Mouse (Mus musculus) MEL (cell line): ENCODE data around the gene Timm50. TPM values are rescaled to one million over a fixed set of nuclear protein-coding genes. Genes with fewer than 3 reads are reported as not detected.

Experiments used
- DNase-seq: peaks from one replicate; pipeline ENCODE4 v3.0.0; 2011; ENCODE audit warnings: low read depth, low spot score
- H3K27ac ChIP-seq: 2 replicates; pipeline ENCODE4 v1.5.1; 2012; ENCODE audit warnings: low read depth, mild to moderate bottlenecking, control low read depth, low read length, moderate library complexity; ENCODE audit not compliant: control insufficient read depth
- H3K27me3 ChIP-seq, 2 experiments: fragments of 150-350 bp in 1 of 2; sonication (generic) in 1 of 2; 2 replicates each; pipeline ENCODE4 v1.6.1; 2012; ENCODE audit warnings: low read length in 2 of 2, mild to moderate bottlenecking in 2 of 2, improper control_type of control experiment in 1 of 2, moderate library complexity in 1 of 2; ENCODE audit not compliant: insufficient read depth in 2 of 2, control insufficient read depth in 1 of 2
- H3K36me3 ChIP-seq, 2 experiments: 2 replicates each; pipeline ENCODE4 v1.6.1; 2012 to 2014; ENCODE audit warnings: low read length in 2 of 2, improper control_type of control experiment in 1 of 2, inconsistent platforms in 1 of 2, mild to moderate bottlenecking in 1 of 2; ENCODE audit not compliant: insufficient read depth in 2 of 2, control insufficient read depth in 1 of 2
- H3K4me1 ChIP-seq, 2 experiments: fragments of 150-350 bp in 1 of 2; sonication (generic) in 1 of 2; 2 replicates each; pipeline ENCODE4 v1.6.1; 2012; ENCODE audit warnings: low read length in 2 of 2, improper control_type of control experiment in 1 of 2, mild to moderate bottlenecking in 1 of 2; ENCODE audit not compliant: insufficient read depth in 2 of 2, control insufficient read depth in 1 of 2
- H3K4me3 ChIP-seq, 2 experiments: fragments of 150-350 bp in 1 of 2; sonication (generic) in 1 of 2; 2 replicates each; pipeline ENCODE4 v1.5.1; 2012; ENCODE audit warnings: low read depth in 2 of 2, low read length in 2 of 2, mild to moderate bottlenecking in 2 of 2, moderate library complexity in 2 of 2, control low read depth in 1 of 2, improper control_type of control experiment in 1 of 2; ENCODE audit not compliant: control insufficient read depth in 1 of 2, insufficient read depth in 1 of 2
- H3K79me2 ChIP-seq: 2 replicates; pipeline ENCODE4 v1.6.1; 2012; ENCODE audit warnings: mild to moderate bottlenecking, low read length, moderate library complexity; ENCODE audit not compliant: control insufficient read depth, poor library complexity, insufficient read depth
- H3K9ac ChIP-seq: 2 replicates; pipeline ENCODE4 v1.6.1; 2012; ENCODE audit warnings: low read depth, mild to moderate bottlenecking, control low read depth, low read length, moderate library complexity; ENCODE audit not compliant: control insufficient read depth, poor library complexity, severe bottlenecking
- H3K9me3 ChIP-seq: fragments of 150-350 bp; sonication (generic); replicated peaks from 2 replicates; pipeline ENCODE4 v1.6.1; 2012; ENCODE audit warnings: mild to moderate bottlenecking, low read length, improper control_type of control experiment, moderate library complexity; ENCODE audit not compliant: insufficient read depth
- CHD1 ChIP-seq: IDR thresholded peaks from 2 replicates; pipeline ENCODE4 v1.6.1; 2012; ENCODE audit warnings: low read depth, mild to moderate bottlenecking, inconsistent platforms, low read length, improper control_type of control experiment
- CHD2 ChIP-seq: IDR thresholded peaks from 2 replicates; pipeline ENCODE4 v1.6.1; 2011; ENCODE audit warnings: low read length, improper control_type of control experiment
- CTCF ChIP-seq, 3 experiments: IDR thresholded peaks in 2 of 3; conservative IDR thresholded peaks in 1 of 3; 2 replicates each; pipeline ENCODE4 v1.5.1; 2011 to 2012; ENCODE audit warnings: low read length in 3 of 3, low read depth in 2 of 3, mild to moderate bottlenecking in 2 of 3, improper control_type of control experiment in 1 of 3, inconsistent platforms in 1 of 3, mixed read lengths in 1 of 3, moderate library complexity in 1 of 3; ENCODE audit not compliant: control insufficient read depth in 1 of 3, insufficient read depth in 1 of 3, poor library complexity in 1 of 3, severe bottlenecking in 1 of 3
- ELF1 ChIP-seq: IDR thresholded peaks from 2 replicates; pipeline ENCODE4 v1.6.1; 2014; ENCODE audit warnings: low read depth, mild to moderate bottlenecking, inconsistent platforms, low read length, improper control_type of control experiment, moderate library complexity
- EP300 ChIP-seq, 2 experiments: IDR thresholded peaks; 2 replicates each; pipeline ENCODE4 v1.6.1; 2011; ENCODE audit warnings: improper control_type of control experiment in 2 of 2, low read length in 2 of 2, low read depth in 1 of 2, mild to moderate bottlenecking in 1 of 2
- GABPA ChIP-seq: IDR thresholded peaks from 2 replicates; pipeline ENCODE4 v1.6.1; 2012; ENCODE audit warnings: low read depth, mild to moderate bottlenecking, inconsistent platforms, low read length, improper control_type of control experiment, moderate library complexity
- GATA1 ChIP-seq: IDR thresholded peaks from 2 replicates; pipeline ENCODE4 v1.6.1; 2011; ENCODE audit warnings: low read depth, low read length, improper control_type of control experiment
- HCFC1 ChIP-seq: IDR thresholded peaks from 2 replicates; pipeline ENCODE4 v1.6.1; 2012; ENCODE audit warnings: low read depth, mild to moderate bottlenecking, inconsistent platforms, low read length, improper control_type of control experiment, moderate library complexity
- KAT2A ChIP-seq: conservative IDR thresholded peaks from 2 replicates; pipeline ENCODE4 v1.6.1; 2012; ENCODE audit warnings: low read depth, low read length, improper control_type of control experiment, inconsistent platforms
- MAFK ChIP-seq: IDR thresholded peaks from 2 replicates; pipeline ENCODE4 v1.6.1; 2011; ENCODE audit warnings: low read depth, mild to moderate bottlenecking, low read length, improper control_type of control experiment, borderline replicate concordance
- MAZ ChIP-seq: IDR thresholded peaks from 2 replicates; pipeline ENCODE4 v1.6.1; 2012; ENCODE audit warnings: low read depth, mild to moderate bottlenecking, inconsistent platforms, low read length, improper control_type of control experiment
- MEF2A ChIP-seq: IDR thresholded peaks from 2 replicates; pipeline ENCODE4 v1.6.1; 2014; ENCODE audit warnings: low read depth, mild to moderate bottlenecking, inconsistent platforms, low read length, improper control_type of control experiment; ENCODE audit not compliant: poor library complexity, insufficient replicate concordance, severe bottlenecking; ENCODE audit errors: extremely low read depth
- MXI1 ChIP-seq: IDR thresholded peaks from 2 replicates; pipeline ENCODE4 v1.6.1; 2011; ENCODE audit warnings: mild to moderate bottlenecking, low read depth, low read length, improper control_type of control experiment
- MYC ChIP-seq: IDR thresholded peaks from 2 replicates; pipeline ENCODE4 v1.6.1; 2011; ENCODE audit warnings: low read depth, mild to moderate bottlenecking, low read length, improper control_type of control experiment, moderate library complexity
- NELFE ChIP-seq: IDR thresholded peaks from 2 replicates; pipeline ENCODE4 v1.6.1; 2011; ENCODE audit warnings: low read depth, low read length, improper control_type of control experiment
- NRF1 ChIP-seq: IDR thresholded peaks from 2 replicates; pipeline ENCODE4 v1.6.1; 2014; ENCODE audit warnings: low read depth, mild to moderate bottlenecking, inconsistent platforms, low read length, improper control_type of control experiment, moderate library complexity; ENCODE audit not compliant: poor library complexity, insufficient read depth, severe bottlenecking
- POLR2A ChIP-seq, 2 experiments: IDR thresholded peaks; 2 replicates each; pipeline ENCODE4 v1.6.1; 2011 to 2012; ENCODE audit warnings: low read length in 2 of 2, mild to moderate bottlenecking in 2 of 2, control low read depth in 1 of 2, improper control_type of control experiment in 1 of 2, low read depth in 1 of 2, moderate library complexity in 1 of 2; ENCODE audit not compliant: control insufficient read depth in 1 of 2, insufficient read depth in 1 of 2, poor library complexity in 1 of 2
- POLR2AphosphoS2 ChIP-seq: IDR thresholded peaks from 2 replicates; pipeline ENCODE4 v1.6.1; 2011; ENCODE audit warnings: low read length, improper control_type of control experiment
- POLR2AphosphoS5 ChIP-seq: IDR thresholded peaks from 2 replicates; pipeline ENCODE4 v1.6.1; 2012; ENCODE audit warnings: low read depth, borderline replicate concordance, mild to moderate bottlenecking, inconsistent platforms, low read length, moderate library complexity, mixed read lengths
- RCOR1 ChIP-seq: IDR thresholded peaks from 2 replicates; pipeline ENCODE4 v1.6.1; 2012; ENCODE audit warnings: low read depth, mild to moderate bottlenecking, inconsistent platforms, low read length, improper control_type of control experiment
- SIN3A ChIP-seq: IDR thresholded peaks from 2 replicates; pipeline ENCODE4 v1.6.1; 2012; ENCODE audit warnings: low read length, improper control_type of control experiment, inconsistent platforms
- SMC3 ChIP-seq: IDR thresholded peaks from 2 replicates; pipeline ENCODE4 v1.6.1; 2011; ENCODE audit warnings: low read depth, low read length, improper control_type of control experiment
- TBP ChIP-seq: IDR thresholded peaks from 2 replicates; pipeline ENCODE4 v1.8.0; 2011; ENCODE audit warnings: low read depth, low read length, improper control_type of control experiment
- TCF12 ChIP-seq: IDR thresholded peaks from 2 replicates; pipeline ENCODE4 v1.6.1; 2014; ENCODE audit warnings: low read depth, mild to moderate bottlenecking, inconsistent platforms, low read length, improper control_type of control experiment, moderate library complexity
- UBTF ChIP-seq: IDR thresholded peaks from 2 replicates; pipeline ENCODE4 v1.6.1; 2012; ENCODE audit warnings: low read depth, mild to moderate bottlenecking, inconsistent platforms, low read length, improper control_type of control experiment, moderate library complexity, borderline replicate concordance; ENCODE audit not compliant: insufficient read depth
- USF1 ChIP-seq: IDR thresholded peaks from 2 replicates; pipeline ENCODE4 v1.6.1; 2014; ENCODE audit warnings: low read depth, mild to moderate bottlenecking, inconsistent platforms, low read length, improper control_type of control experiment, moderate library complexity
- ZKSCAN1 ChIP-seq: IDR thresholded peaks from 2 replicates; pipeline ENCODE4 v1.6.1; 2012; ENCODE audit warnings: low read depth, mild to moderate bottlenecking, inconsistent platforms, low read length, improper control_type of control experiment, moderate library complexity
- ZMIZ1 ChIP-seq: IDR thresholded peaks from 2 replicates; pipeline ENCODE4 v1.6.1; 2012; ENCODE audit warnings: low read depth, mild to moderate bottlenecking, inconsistent platforms, low read length, improper control_type of control experiment, moderate library complexity
- ZNF384 ChIP-seq: IDR thresholded peaks from 2 replicates; pipeline ENCODE4 v1.6.1; 2012; ENCODE audit warnings: low read depth, mild to moderate bottlenecking, inconsistent platforms, low read length, improper control_type of control experiment
- polyA plus RNA-seq, 2 experiments: library from polyadenylated mRNA; stranded (reverse) in 1 of 2; unstranded in 1 of 2; fragments of >175 nt in 1 of 2; fragments of >200 nt in 1 of 2; gene quantifications; 2 replicates each; pipeline versions ENCODE4 v1.2.1 to v1.2.4; 2012; ENCODE audit warnings: low replicate concordance in 2 of 2, low read depth in 1 of 2; ENCODE audit not compliant: insufficient read length in 2 of 2, insufficient read depth in 1 of 2, missing spikeins in 1 of 2
- total RNA-seq: library from RNA; depleted of rRNA; stranded (reverse); fragments of 300-350 nt; gene quantifications from 2 replicates; pipeline ENCODE4 v1.2.3, GENCODE M21; 2012

Timm50 gene
- total and polyA plus RNA-seq, 3 experiments = 167 to 216 TPM; not detected in 1

GRCm38 (mm10) chr7:28341381-28341780, 29.5 kb upstream of the Timm50 start:
- no peak for TF ChIP-seq ZMIZ1
- no peak for TF ChIP-seq MEF2A
- no peak for TF ChIP-seq TCF12
- TF ChIP-seq MYC = no peak
- TF ChIP-seq KAT2A = no peak
- no peak for TF ChIP-seq EP300 (IDR thresholded peaks at IDR 0.05; ENCODE audit: low read depth in 1 of 2, low read length in 2 of 2)
- TF ChIP-seq GABPA = no peak
- TF ChIP-seq UBTF = no peak
- no peak for TF ChIP-seq NRF1
- no peak for TF ChIP-seq TBP
- no peak for TF ChIP-seq POLR2AphosphoS2
- no peak for TF ChIP-seq CHD2
- TF ChIP-seq MAFK = no peak
- TF ChIP-seq ZKSCAN1 = no peak
- TF ChIP-seq CHD1 = no peak
- no peak for TF ChIP-seq SIN3A
- TF ChIP-seq POLR2A (IDR thresholded peaks at IDR 0.05; ENCODE audit: control insufficient read depth in 1 of 2, insufficient read depth in 1 of 2, low read depth in 1 of 2, low read length in 2 of 2, poor library complexity in 1 of 2) = no peak
- TF ChIP-seq NELFE = no peak
- no peak for TF ChIP-seq HCFC1
- no peak for DNase-seq
- H3K27ac ChIP-seq = no peak overlapping the region
- no peak overlapping the region for H3K4me3 ChIP-seq
- peaks cover 21% of the 10 kb centered on the region for H3K79me2 ChIP-seq
- H3K36me3 ChIP-seq = peaks cover 0 to 12% of the 10 kb centered on the region in 2 experiments; a peak in 2 of 4 replicates
- no peaks in the 10 kb centered on the region for H3K27me3 ChIP-seq
- H3K4me1 ChIP-seq = peaks cover 0 to 9% of the 10 kb centered on the region in 2 experiments; a peak in 1 of 4 replicates
- no peak overlapping the region for H3K9ac ChIP-seq
- no peaks in the 10 kb centered on the region for H3K9me3 ChIP-seq

GRCm38 (mm10) chr7:28339213-28339917, 27.5 kb upstream of the Timm50 start:
- Histone ChIP-seq H3K36me3 (peaks cover 0 to 13% of the 10 kb centered on the region in 2 experiments; a peak in 2 of 4 replicates), H3K27ac (peak overlapping the region; percentile 72), H3K4me3 (peak overlapping the region; percentile 46 to 48), H3K79me2 (peaks cover 40% of the 10 kb centered on the region), H3K9me3 (no peaks in the 10 kb centered on the region), H3K4me1 (peaks cover 0 to 6% of the 10 kb centered on the region in 2 experiments; a peak in 1 of 4 replicates), H3K9ac (peak overlapping the region; percentile 52), H3K27me3 (no peaks in the 10 kb centered on the region)
- DNase-seq = peak; percentile 87
- TF ChIP-seq TBP (peak; percentile 87), ZNF384 (peak; percentile 70), UBTF (no peak), GATA1 (no peak), USF1 (no peak), CTCF (IDR thresholded peaks at IDR 0.05 in 2 of 3, conservative IDR thresholded peaks at IDR 0.05 in 1 of 3; ENCODE audit: control insufficient read depth in 1 of 3, insufficient read depth in 1 of 3, low read depth in 2 of 3, low read length in 3 of 3, poor library complexity in 1 of 3, severe bottlenecking in 1 of 3) (peak; percentile 5 to 51 (median 34); a peak in 5 of 6 replicates), SMC3 (no peak), MEF2A (no peak), ZKSCAN1 (no peak), MAZ (no peak), NELFE (peak; percentile 20; the same call in 1 of the 2 replicates), POLR2AphosphoS5 (no peak), HCFC1 (0 out of 2 replicates have a peak, but pooled peaks have one; percentile 45), SIN3A (0 out of 2 replicates have a peak, but pooled peaks have one; percentile 18), GABPA (no peak), CHD1 (no peak), ZMIZ1 (no peak), ELF1 (peak; percentile 39; the same call in 1 of the 2 replicates), MXI1 (no peak), RCOR1 (no peak)
